Mouse (Mus musculus) T-helper 17 cell (primary cell): ENCODE results near the gene Lrrc20.
"Not testable (repeated sequence)": the region's sequence is repeated elsewhere in the genome, so short reads cannot be mapped to it uniquely, and the experiment has no call there.

Source experiments
- in situ Hi-C, 2 experiments: fragments of 300-600 bp; cut with MboI, MseI; formaldehyde crosslinking; loops; 1 replicate in 1 of 2; 2 replicates in 1 of 2; pipeline ENCODE4 v1.15.1; 2025; ENCODE audit warnings: high pct_unique_total_duplicates in 2 of 2

The Lrrc20 gene

GRCm38 (mm10) chr10:61475594-61476439 lies at the start of gene Lrrc20:
Gene Lrrc20 (plus strand): TSS chr10:61475801.
- in situ Hi-C loops, result no loop called here

GRCm38 (mm10) chr10:61426251-61426757 lies 49.3 kb upstream of the Lrrc20 start:
- in situ Hi-C loops, result no loop called here

GRCm38 (mm10) chr10:61427951-61428350 lies 47.6 kb upstream of the Lrrc20 start:
- in situ Hi-C loops, result no loop called here

GRCm38 (mm10) chr10:61428416-61428815 lies 47.2 kb upstream of the Lrrc20 start:
- in situ Hi-C loops, result no loop called here

GRCm38 (mm10) chr10:61429043-61429442 lies 46.6 kb upstream of the Lrrc20 start:
- in situ Hi-C loops, result no loop called here

- in situ Hi-C loops, result no loop called here
Measured at GRCm38 (mm10) chr10:61431375-61431774, 44.2 kb upstream of the Lrrc20 start.

- in situ Hi-C loops, result loop anchor here in 1 of 2 experiments (10.0 kb wide), 1 partner anchor 1014 kb away; no protein-coding TSS in a partner anchor
Measured at GRCm38 (mm10) chr10:61440202-61440800, 35.3 kb upstream of the Lrrc20 start.

GRCm38 (mm10) chr10:61443456-61443855 lies 32.1 kb upstream of the Lrrc20 start:
- in situ Hi-C loops, result loop anchor here in 1 of 2 experiments (10.0 kb wide), 1 partner anchor 1011 kb away; no protein-coding TSS in a partner anchor

DNA sequence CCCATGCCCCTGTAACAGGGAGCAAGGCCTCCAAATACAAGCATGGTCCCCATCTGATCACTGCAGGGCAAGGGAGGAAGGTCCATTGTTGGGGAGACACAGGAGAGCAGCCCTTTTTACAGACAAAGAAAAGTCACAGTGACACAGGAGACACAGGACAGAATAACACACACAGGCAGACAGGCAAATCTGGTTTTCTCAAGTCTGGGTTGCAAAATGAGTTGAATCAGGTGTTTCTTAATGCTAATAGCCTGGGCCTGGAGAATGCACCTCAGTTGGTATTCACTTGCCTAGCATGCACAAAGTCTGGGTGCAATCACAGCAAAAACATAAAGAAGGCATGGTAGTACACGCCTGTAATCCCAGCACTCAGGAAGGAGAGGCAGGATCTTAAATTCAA lies 31.7 kb upstream of the Lrrc20 start:
- in situ Hi-C loops, result loop anchor here in 1 of 2 experiments (10.0 kb wide), 1 partner anchor 1011 kb away; no protein-coding TSS in a partner anchor

- in situ Hi-C loops, result loop anchor here in 1 of 2 experiments (10.0 kb wide), 1 partner anchor 1010 kb away; no protein-coding TSS in a partner anchor
Measured at GRCm38 (mm10) chr10:61445016-61445415, 30.6 kb upstream of the Lrrc20 start.

GRCm38 (mm10) chr10:61447581-61448353 lies 27.8 kb upstream of the Lrrc20 start:
- in situ Hi-C loops, result loop anchor here in 1 of 2 experiments (10.0 kb wide), 1 partner anchor 1007 kb away; no protein-coding TSS in a partner anchor

DNA sequence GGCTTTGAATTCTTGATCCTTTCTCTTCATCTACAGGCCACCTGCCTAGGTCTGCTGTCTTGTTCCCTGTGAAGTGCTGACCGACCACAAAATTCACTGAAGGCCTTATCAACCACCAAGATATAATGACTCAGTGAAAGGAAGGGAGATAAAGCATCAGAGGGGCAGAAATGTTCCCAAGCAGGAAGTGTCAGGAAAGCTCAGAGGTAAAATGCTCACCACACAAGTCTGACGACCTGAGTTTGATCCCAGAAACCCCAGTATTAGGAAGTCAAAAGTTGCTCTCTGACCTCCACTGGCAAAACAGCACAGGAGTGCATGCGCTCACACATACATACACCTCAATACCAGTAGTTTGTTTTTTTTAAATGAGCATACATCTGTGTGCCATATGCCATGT lies 26.8 kb upstream of the Lrrc20 start:
- in situ Hi-C loops, result loop anchor here in 1 of 2 experiments (10.0 kb wide), 1 partner anchor 1006 kb away; no protein-coding TSS in a partner anchor

- in situ Hi-C loops, result no loop called here
Measured at GRCm38 (mm10) chr10:61451463-61451930, 24.1 kb upstream of the Lrrc20 start.

DNA sequence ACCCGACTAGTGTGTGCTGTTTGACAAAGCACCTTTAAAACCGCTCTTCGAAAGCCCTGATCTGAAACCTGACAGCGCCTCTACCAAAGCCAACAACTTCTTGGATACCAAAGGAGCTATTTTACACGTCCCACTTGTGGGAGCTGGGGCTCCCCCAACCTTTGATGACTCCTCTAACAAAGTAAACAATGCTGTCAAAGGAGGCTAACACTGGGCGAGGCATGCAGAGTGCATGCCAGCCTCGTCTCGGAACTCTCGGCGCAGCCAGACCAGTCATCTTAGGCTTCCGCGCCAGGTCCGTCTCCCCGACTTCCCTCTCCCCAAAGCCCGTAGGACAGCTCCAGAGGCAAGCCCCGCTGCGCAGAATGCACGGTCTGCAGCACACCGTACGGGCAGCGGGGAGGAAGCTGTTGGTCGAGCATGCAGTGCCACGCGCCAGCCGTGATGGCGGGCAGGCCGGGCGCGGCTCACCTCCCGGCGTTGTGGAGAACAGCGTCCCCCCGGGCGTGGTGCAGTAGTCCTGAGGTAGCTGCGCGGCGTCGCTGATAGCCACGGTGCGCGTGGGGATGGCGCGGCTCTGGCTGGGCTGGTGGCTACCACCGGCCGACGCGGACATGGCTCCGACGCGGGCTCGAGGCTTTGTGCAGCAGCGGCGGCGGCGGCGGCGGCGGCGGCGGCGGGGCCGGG lies 23.5 kb upstream of the Lrrc20 start:
- in situ Hi-C loops, result no loop called here

- in situ Hi-C loops, result no loop called here
Measured at GRCm38 (mm10) chr10:61452645-61453044, 23.0 kb upstream of the Lrrc20 start, which contains the start of gene Eif4ebp2. Gene Eif4ebp2 (minus strand): TSS chr10:61452661.

DNA sequence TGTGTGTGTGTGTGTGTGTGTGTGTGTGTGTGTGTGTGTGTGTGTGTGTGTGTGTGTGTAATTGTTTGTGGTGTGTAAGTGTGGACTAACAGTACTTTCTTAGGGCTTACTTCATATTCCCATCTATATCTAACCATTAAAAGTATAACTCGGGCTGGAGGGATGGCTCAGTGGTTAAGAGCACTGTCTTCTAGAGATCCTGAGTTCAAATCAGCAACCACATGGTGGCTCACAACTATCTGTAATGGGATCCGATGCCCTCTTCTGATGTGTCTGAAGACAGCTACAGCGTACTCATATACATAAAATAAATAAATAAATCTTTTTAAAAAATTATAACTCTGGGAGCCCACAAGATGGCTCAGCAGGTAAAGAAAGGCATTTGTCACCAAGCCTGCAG lies 22.4 kb upstream of the Lrrc20 start:
- in situ Hi-C loops, result not testable (repeated sequence)

- in situ Hi-C loops, result no loop called here
Measured at GRCm38 (mm10) chr10:61457182-61457581, 18.4 kb upstream of the Lrrc20 start.

DNA sequence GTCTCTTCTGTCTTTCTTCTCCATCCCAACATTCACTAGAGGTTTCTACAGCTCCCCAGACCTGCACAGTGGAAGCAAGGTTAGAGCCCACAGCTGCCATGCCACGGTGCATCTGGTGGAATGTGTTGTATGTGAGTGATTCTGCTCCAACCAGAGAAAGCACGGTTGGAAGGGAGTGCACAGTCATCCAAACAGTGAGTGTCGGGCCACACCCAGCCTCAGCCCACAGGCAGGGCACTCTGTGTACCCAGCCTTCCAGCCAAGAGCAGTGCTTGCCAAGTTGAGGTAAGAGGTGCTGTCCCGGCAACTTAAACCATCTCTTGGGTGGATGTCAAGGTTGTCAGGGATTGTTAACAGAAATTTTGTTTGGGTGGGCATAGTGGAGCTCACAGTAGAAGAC lies 10.6 kb upstream of the Lrrc20 start:
- in situ Hi-C loops, result no loop called here

- in situ Hi-C loops, result no loop called here
Measured at GRCm38 (mm10) chr10:61466242-61466641, 9.4 kb upstream of the Lrrc20 start.

- in situ Hi-C loops, result no loop called here
Measured at GRCm38 (mm10) chr10:61466873-61467272, 8.7 kb upstream of the Lrrc20 start.

DNA sequence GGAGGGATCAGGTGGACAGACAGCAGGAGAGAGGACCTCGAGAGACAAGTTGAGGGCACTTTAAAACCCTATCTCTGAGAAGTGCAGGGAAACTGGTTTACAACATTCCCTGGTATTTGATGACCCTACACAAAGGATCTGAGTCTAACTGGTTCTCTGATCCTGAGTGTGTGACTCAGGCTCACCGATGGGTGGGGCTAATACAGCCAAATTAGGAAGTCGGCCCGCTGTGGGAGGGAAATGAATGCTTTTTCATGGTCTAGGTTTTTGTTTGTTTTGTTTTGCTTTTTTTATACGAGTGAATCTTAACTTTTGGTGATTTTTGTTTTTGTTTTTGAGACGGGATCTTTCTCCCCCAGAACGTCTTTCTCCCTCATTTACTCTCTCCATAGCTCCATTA lies 6.7 kb upstream of the Lrrc20 start:
- in situ Hi-C loops, result no loop called here
